Mouse (Mus musculus) left cerebral cortex, adult 18-20 months (tissue): ENCODE results near the gene Nap1l2. TPM values are rescaled to one million over a fixed set of nuclear protein-coding genes. Genes with fewer than 3 reads are reported as not detected.
"Not testable (repeated sequence)": the region's sequence is repeated elsewhere in the genome, so short reads cannot be mapped to it uniquely, and the experiment has no call there.

Experiments
- DNase-seq, 2 experiments: peaks; one replicate each; pipeline ENCODE4 v3.0.0; 2021 to 2022; ENCODE audit warnings: low spot score in 2 of 2, mixed read lengths in 1 of 2
- long read RNA-seq, 2 experiments: library from polyadenylated mRNA; stranded (forward); transcript quantifications; one replicate each; pipeline ENCODE4 v2.0.0; 2021
- total RNA-seq, 2 experiments: library from RNA; stranded (reverse); gene quantifications; 2 replicates each; pipeline ENCODE4 v1.2.3; 2021

Nap1l2 gene
- 100 to 1,000 TPM; 109 to 116 TPM for total RNA-seq
- long read RNA-seq, experiment 1, transcript Nap1l2-201 (1 exons, 2,465 nt): major isoform, 146 of 146 reads
- long read RNA-seq, experiment 1, partial matches to known transcripts: 0 of 146 reads
- long read RNA-seq, experiment 1, other reads (novel, unspliced or antisense): 0 of 146 reads
- long read RNA-seq, experiment 2, transcript Nap1l2-201 (1 exons, 2,465 nt): major isoform, 114 of 114 reads
- long read RNA-seq, experiment 2, partial matches to known transcripts: 0 of 114 reads
- long read RNA-seq, experiment 2, other reads (novel, unspliced or antisense): 0 of 114 reads

GRCm38 (mm10) chrX:103186431-103186786 lies at the start of gene Nap1l2:
Gene Nap1l2, minus strand, starts transcription at chrX:103186640.
- DNase-seq: peak; percentile 68 to 75

DNA sequence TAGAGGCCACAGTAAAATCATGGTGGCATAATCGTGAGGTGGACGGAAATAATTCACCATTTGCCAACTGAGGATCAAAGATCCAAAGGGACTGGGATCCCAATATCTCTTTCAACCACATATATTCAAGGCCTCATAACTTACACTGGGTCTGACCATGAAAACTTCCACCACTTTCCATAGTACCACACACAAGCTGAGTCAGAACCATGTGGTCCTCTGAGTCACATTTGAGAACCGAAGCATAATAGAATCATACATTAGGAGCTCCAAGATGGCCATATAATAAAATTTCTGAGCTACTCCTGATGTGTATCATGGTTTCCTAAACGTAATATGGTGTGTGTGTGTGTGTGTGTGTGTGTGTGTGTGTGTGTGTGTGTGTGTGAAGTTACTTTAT lies 28.8 kb upstream of the Nap1l2 start:
- DNase-seq: no peak

DNA sequence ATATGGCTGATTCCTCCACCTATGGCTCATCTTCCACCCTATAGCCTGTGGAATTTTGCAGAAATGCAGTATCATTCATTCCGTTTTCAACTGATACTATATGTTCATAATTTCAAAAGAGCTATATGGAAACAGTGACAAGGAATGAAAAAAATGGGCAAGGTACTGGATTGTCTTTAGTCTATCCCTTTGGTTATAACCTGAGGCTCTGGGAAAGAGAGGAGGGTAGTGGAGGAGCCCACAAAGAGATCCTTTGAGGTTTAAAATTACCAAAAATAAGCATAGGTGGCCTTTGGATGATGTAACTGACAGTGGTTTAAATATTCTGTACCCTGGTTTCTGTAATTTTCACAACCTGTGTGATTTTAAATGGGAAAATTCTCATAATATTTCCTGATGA lies 389 bp upstream of the Nap1l2 start:
- no peak for DNase-seq

DNA sequence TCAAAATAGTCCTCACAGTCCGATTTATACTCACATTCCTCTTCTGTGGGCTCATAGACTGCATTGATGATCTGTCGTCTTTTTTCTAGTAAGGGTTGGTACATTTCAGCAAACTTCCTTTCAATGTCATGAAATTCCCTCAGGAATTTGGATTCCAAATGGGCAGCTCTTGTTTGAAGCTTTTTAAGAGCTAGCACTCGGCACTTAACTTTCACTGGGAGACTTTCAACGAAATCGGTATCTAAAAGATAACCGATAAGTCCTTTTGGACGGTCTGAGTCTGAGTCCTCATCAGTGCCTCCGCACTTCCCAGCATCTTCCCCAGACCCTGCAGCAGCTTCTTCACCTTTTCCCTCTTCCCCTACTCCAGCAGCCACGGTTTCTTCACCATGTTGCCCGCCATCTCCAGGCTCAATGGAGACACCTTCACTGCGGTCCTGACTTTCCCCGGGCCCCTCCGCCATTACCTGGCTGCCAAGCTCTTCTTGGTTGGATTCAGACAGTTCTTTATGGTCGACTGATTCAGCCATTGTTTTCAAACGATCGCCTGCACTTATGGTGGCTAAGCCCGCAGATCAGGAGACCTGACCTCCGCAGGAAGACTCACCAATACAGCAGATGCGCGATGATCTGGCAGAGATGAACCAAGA lies 534 bp downstream of the Nap1l2 start:
- DNase-seq: no peak

DNA sequence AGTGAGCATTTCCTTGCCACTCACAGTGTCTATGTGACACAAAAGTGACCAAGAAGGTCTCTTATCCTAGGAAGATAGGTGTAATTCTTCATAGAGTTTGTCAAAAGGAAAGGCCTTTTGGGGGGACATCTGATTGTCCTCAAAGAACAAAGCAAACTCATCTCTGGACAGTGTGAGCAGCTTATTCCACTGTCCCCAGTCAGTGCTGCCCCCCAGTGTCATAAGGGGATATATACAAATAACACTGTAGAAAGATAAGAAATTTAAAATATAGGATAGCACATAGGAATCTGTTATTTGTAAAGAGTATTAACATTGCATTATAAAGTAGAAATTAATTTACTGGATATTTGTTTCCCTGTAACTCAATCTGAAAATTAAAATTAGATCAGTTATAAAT lies 2.9 kb downstream of the Nap1l2 start:
- no peak for DNase-seq

- no peak for DNase-seq
Measured at GRCm38 (mm10) chrX:103179771-103180558, 6.5 kb downstream of the Nap1l2 start.

- not testable (repeated sequence) for DNase-seq
Measured at GRCm38 (mm10) chrX:103164948-103165605, 21.4 kb downstream of the Nap1l2 start.

- DNase-seq: no peak
Measured at GRCm38 (mm10) chrX:103156134-103156533, 30.3 kb downstream of the Nap1l2 start.

DNA sequence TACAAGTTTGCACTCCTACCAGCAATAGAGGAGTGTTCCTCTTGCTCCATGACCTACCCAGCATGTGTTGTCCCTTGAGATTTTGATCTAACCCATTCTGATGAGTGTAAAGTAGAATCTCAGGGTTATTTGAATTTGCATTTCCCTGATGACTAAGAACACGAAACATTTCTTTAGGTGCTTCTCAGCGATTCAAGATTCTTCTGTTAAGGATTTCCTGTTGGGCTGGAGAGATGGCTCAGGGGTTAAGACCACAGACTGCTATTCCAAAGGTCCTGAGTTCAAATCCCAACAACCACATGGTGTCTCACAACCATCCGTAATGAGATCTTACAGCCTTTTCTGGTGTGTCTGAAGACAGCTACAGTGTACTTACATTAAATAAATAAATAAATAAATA lies 47.9 kb downstream of the Nap1l2 start:
- DNase-seq: no peak

Other genes starting within 250 kb of the Nap1l2 start
- not detected for gene Cdx4, start 134.8 kb upstream of the Nap1l2 start, total RNA-seq
- gene Chic1, start 169.8 kb upstream of the Nap1l2 start, total RNA-seq: 10 to 100 TPM; 23.0 to 25.0 TPM
- gene Tsx, start 227.8 kb upstream of the Nap1l2 start, total RNA-seq: not detected
- gene Gm26992, start 235.4 kb upstream of the Nap1l2 start, total RNA-seq: 1 to 10 TPM in 1 of 2 experiments, not detected in 1; 1.5 TPM